Mouse (Mus musculus) hematopoietic stem cell, adult 5-6 weeks (primary cell): Measurements from ENCODE around the gene Fam20c. TPM values are rescaled to one million over a fixed set of nuclear protein-coding genes. Genes with fewer than 3 reads are reported as not detected.

Source experiments
- ATAC-seq, 2 experiments: fragments of 125-278 bp in 1 of 2; replicated peaks in 1 of 2; 2 replicates each; pipeline ENCODE4 v1.8.0; 2016 to 2017; ENCODE audit warnings: inconsistent platforms in 2 of 2, mild to moderate bottlenecking in 2 of 2, moderate number of reproducible peaks in 2 of 2, low read depth in 1 of 2, moderate TSS enrichment in 1 of 2; ENCODE audit not compliant: low FRiP score in 2 of 2, poor library complexity in 2 of 2, severe bottlenecking in 2 of 2, insufficient read depth in 1 of 2, low TSS enrichment in 1 of 2
- total RNA-seq: library from RNA; stranded (forward); fragments of 172-1452, 232-1000 nt; gene quantifications from 2 replicates; pipeline ENCODE4 v1.2.3, GENCODE M21; 2017

Gene Fam20c
- total RNA-seq, 1 experiment from 2014 or later, result 1.4 TPM

- ATAC-seq, result no peak
Measured at GRCm38 (mm10) chr5:138849682-138850461, 95.6 kb downstream of the Fam20c start.

GRCm38 (mm10) chr5:138850462-138850844, 96.1 kb downstream of the Fam20c start:
- no peak for ATAC-seq

- no peak for ATAC-seq
Measured at GRCm38 (mm10) chr5:138851296-138851780, 97.0 kb downstream of the Fam20c start.

- ATAC-seq, result no peak
Measured at GRCm38 (mm10) chr5:138852151-138852550, 97.8 kb downstream of the Fam20c start.

- peak in 1 of 2 experiments; percentile 46; a peak in 1 of 4 replicates for ATAC-seq
Measured at GRCm38 (mm10) chr5:138853349-138853748, 99.0 kb downstream of the Fam20c start.

GRCm38 (mm10) chr5:138857010-138857617, 102.8 kb downstream of the Fam20c start:
- peak; percentile 47 to 85; a peak in 3 of 4 replicates for ATAC-seq

- no peak for ATAC-seq
Measured at GRCm38 (mm10) chr5:138857811-138858251, 103.5 kb downstream of the Fam20c start.

Other genes starting within 250 kb of the Fam20c start
- gene 1700123K08Rik, start 189.8 kb upstream of the Fam20c start, total RNA-seq, result not detected in 2 replicates
- 92.2 and 113 TPM in 2 replicates for gene Zfp68, start 134.8 kb upstream of the Fam20c start, total RNA-seq
- gene A430033K04Rik, start 131.7 kb upstream of the Fam20c start, total RNA-seq, result 22.3 and 24.4 TPM in 2 replicates
- 0.63 TPM in 1 of 2 replicates, not detected in the other for gene Gm5294, start 65.6 kb downstream of the Fam20c start, total RNA-seq
- 0.13 and 0.65 TPM in 2 replicates for gene Pdgfa, start 242.9 kb downstream of the Fam20c start, total RNA-seq